Mouse (Mus musculus) adrenal gland, adult 8-10 months (tissue): ENCODE measurements around the gene C2cd3. TPM values are rescaled to one million over a fixed set of nuclear protein-coding genes. Genes with fewer than 3 reads are reported as not detected.

Source experiments
- DNase-seq: peaks from one replicate; pipeline ENCODE4 v3.0.0; 2022
- total RNA-seq, 4 experiments: library from RNA; stranded (reverse); gene quantifications; 2 replicates each; pipeline ENCODE4 v1.2.4; 2022

Gene C2cd3
- total RNA-seq, 4 experiments from 2014 or later: 19.7 to 29.1 (median 26.8) TPM

GRCm38 (mm10) chr7:100407677-100408076 lies 35.6 kb downstream of the C2cd3 start:
- no peak for DNase-seq

GRCm38 (mm10) chr7:100408684-100409083 lies 36.7 kb downstream of the C2cd3 start:
- no peak for DNase-seq

- DNase-seq: no peak
These were observed 53.8 kb downstream of the C2cd3 start for GRCm38 (mm10) chr7:100425795-100426194.

- peak; percentile 11 for DNase-seq
These were observed 57.1 kb downstream of the C2cd3 start for GRCm38 (mm10) chr7:100429102-100429501.

GRCm38 (mm10) chr7:100429911-100430310 lies 57.9 kb downstream of the C2cd3 start:
- no peak for DNase-seq

- DNase-seq: peak; percentile 25
These were observed 59.1 kb downstream of the C2cd3 start for GRCm38 (mm10) chr7:100431103-100431502.

- DNase-seq: no peak
These were observed 61.3 kb downstream of the C2cd3 start for GRCm38 (mm10) chr7:100433295-100433694.

- DNase-seq: no peak
These were observed 71.7 kb downstream of the C2cd3 start for GRCm38 (mm10) chr7:100443728-100444127.

GRCm38 (mm10) chr7:100446271-100446670 lies 74.2 kb downstream of the C2cd3 start:
- no peak for DNase-seq

GRCm38 (mm10) chr7:100448530-100448929 lies 76.5 kb downstream of the C2cd3 start:
- DNase-seq: no peak

- DNase-seq: no peak
These were observed 77.0 kb downstream of the C2cd3 start for GRCm38 (mm10) chr7:100448985-100449384.

GRCm38 (mm10) chr7:100458153-100458552 lies 86.1 kb downstream of the C2cd3 start:
- no peak for DNase-seq

GRCm38 (mm10) chr7:100459862-100460261 lies 87.8 kb downstream of the C2cd3 start:
- DNase-seq: no peak

GRCm38 (mm10) chr7:100461621-100462151 lies 89.7 kb downstream of the C2cd3 start:
- DNase-seq: peak; percentile 67

- DNase-seq: no peak
These were observed 91.2 kb downstream of the C2cd3 start for GRCm38 (mm10) chr7:100463194-100463593.

- no peak for DNase-seq
These were observed 91.7 kb downstream of the C2cd3 start for GRCm38 (mm10) chr7:100463757-100464156.

- DNase-seq: no peak
These were observed 92.2 kb downstream of the C2cd3 start for GRCm38 (mm10) chr7:100464248-100464647.

- no peak for DNase-seq
These were observed 93.2 kb downstream of the C2cd3 start for GRCm38 (mm10) chr7:100465248-100465647.

GRCm38 (mm10) chr7:100465656-100466309 lies 93.8 kb downstream of the C2cd3 start:
- peak; percentile 73 for DNase-seq

GRCm38 (mm10) chr7:100466781-100467510 lies 94.9 kb downstream of the C2cd3 start:
- no peak for DNase-seq

- DNase-seq: no peak
These were observed 96.7 kb downstream of the C2cd3 start for GRCm38 (mm10) chr7:100468761-100469160.

GRCm38 (mm10) chr7:100469502-100469901 lies 97.5 kb downstream of the C2cd3 start:
- DNase-seq: no peak

- no peak for DNase-seq
These were observed 98.9 kb downstream of the C2cd3 start for GRCm38 (mm10) chr7:100470796-100471406.
